Mouse (Mus musculus): ENCODE measurements around the gene Cyp3a59.
"Not testable (repeated sequence)": the region's sequence is repeated elsewhere in the genome, so short reads cannot be mapped to it uniquely, and the experiment has no call there.

The Cyp3a59 gene

GRCm38 (mm10) chr5:146078945-146079344 is at the start of gene Cyp3a59:
Cyp3a59 (plus strand) TSS chr5:146079257.
- DNase-seq (ENCODE audit: low read depth, low spot score) = not testable (repeated sequence)

- no peak for DNase-seq (ENCODE audit: low read depth, low spot score)
These were observed 9.0 kb upstream of the Cyp3a59 start for GRCm38 (mm10) chr5:146070099-146070498.

- no peak for DNase-seq (ENCODE audit: low read depth, low spot score)
These were observed 68.8 kb downstream of the Cyp3a59 start for GRCm38 (mm10) chr5:146147903-146148302.

- no peak for DNase-seq (ENCODE audit: low read depth, low spot score)
These were observed 71.4 kb downstream of the Cyp3a59 start for GRCm38 (mm10) chr5:146150454-146150853.

GRCm38 (mm10) chr5:146158326-146158725 is 79.3 kb downstream of the Cyp3a59 start:
- not testable (repeated sequence) for DNase-seq (ENCODE audit: low read depth, low spot score)

GRCm38 (mm10) chr5:146160439-146160838 is 81.4 kb downstream of the Cyp3a59 start, which contains the start of gene Gm5565:
Gm5565 (minus strand) TSS chr5:146160539.
- not testable (repeated sequence) for DNase-seq (ENCODE audit: low read depth, low spot score)

All from retina, adult 2 months (tissue).